Mouse (Mus musculus): ENCODE data around the gene Kcnj5. TPM values are rescaled to one million over a fixed set of nuclear protein-coding genes. Genes with fewer than 3 reads are reported as not detected.

The Kcnj5 gene
- polyA plus RNA-seq, 1 experiment from 2014 or later: 21.1 TPM

DNA sequence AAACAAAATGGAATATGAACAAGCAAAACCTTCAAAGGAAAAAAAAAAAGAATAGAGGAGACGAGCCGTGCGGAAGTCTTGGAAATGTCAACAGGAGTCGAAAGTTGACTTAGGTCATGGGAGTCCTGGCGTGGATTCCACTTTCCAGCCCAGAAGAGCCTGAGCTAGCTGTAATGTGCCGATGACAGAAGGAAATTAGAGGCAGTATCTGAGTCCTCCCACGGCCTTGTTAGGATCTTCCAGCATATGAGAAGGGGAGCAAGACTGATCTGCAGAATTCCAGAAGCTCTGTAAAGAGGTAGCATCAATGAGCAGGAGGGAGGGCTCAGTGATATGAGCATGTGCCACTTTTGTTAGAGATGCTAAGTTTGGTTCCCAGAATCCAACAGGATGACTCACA lies 31.9 kb upstream of the Kcnj5 start:
- WGBS: 53% methylated on average over 7 of the region's 7 CpGs
- no peak for ATAC-seq (ENCODE audit: insufficient number of reproducible peaks, insufficient read depth, low FRiP score, low read depth)
- Histone ChIP-seq H3K27ac (replicated peaks in 1 of 2; ENCODE audit: control insufficient read depth in 1 of 2, insufficient read depth in 1 of 2, low read depth in 2 of 2, low read length in 2 of 2) (no peak overlapping the region; a peak in 1 of 4 replicates), H3K4me1 (ENCODE audit: control insufficient read depth in 2 of 2, insufficient read depth in 2 of 2, low read length in 2 of 2) (peaks cover 2% of the 10 kb centered on the region in 2 experiments; a peak in 1 of 4 replicates), H3K9me3 (ENCODE audit: control insufficient read depth, low read length) (no peaks in the 10 kb centered on the region), H3K27me3 (ENCODE audit: control insufficient read depth, insufficient read depth, low read length) (no peaks in the 10 kb centered on the region), H3K36me3 (ENCODE audit: control insufficient read depth, insufficient read depth, low read length) (no peaks in the 10 kb centered on the region), H3K4me2 (ENCODE audit: low read length) (no peak overlapping the region), H3K4me3 (ENCODE audit: control insufficient read depth in 1 of 2, insufficient read depth in 1 of 2, low read depth in 1 of 2, low read length in 2 of 2) (no peak overlapping the region), H3K9ac (ENCODE audit: low read length) (no peak overlapping the region)

DNA sequence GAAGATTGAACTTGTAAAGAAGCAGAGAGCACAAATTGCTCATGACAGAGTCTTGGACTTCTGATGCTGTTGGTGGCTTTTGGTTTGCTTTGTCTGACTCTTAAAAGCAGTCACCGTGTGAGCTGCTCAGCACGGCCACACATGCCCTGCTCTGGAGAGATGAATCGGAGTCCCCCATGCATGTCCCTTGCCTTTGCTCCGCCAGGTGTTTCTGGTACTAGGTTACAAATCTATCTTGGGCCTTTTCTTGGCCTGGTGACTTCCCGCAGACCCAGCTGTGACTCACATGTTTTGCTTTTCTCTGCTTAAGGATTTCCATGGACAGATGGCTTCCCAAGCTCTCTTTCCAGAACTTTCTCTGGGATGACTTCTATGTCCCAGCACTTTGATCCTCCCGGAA lies 29.5 kb upstream of the Kcnj5 start:
- 90% methylated on average over 6 of the region's 6 CpGs for WGBS
- Histone ChIP-seq H3K4me3 (ENCODE audit: control insufficient read depth in 1 of 2, insufficient read depth in 1 of 2, low read depth in 1 of 2, low read length in 2 of 2) (no peak overlapping the region), H3K27me3 (ENCODE audit: control insufficient read depth, insufficient read depth, low read length) (no peaks in the 10 kb centered on the region; the same call in 1 of the 2 replicates), H3K4me1 (ENCODE audit: control insufficient read depth in 2 of 2, insufficient read depth in 2 of 2, low read length in 2 of 2) (peaks cover 2% of the 10 kb centered on the region in 2 experiments; a peak in 1 of 4 replicates), H3K36me3 (ENCODE audit: control insufficient read depth, insufficient read depth, low read length) (no peaks in the 10 kb centered on the region), H3K9ac (ENCODE audit: low read length) (no peak overlapping the region), H3K4me2 (ENCODE audit: low read length) (no peak overlapping the region), H3K27ac (replicated peaks in 1 of 2; ENCODE audit: control insufficient read depth in 1 of 2, insufficient read depth in 1 of 2, low read depth in 2 of 2, low read length in 2 of 2) (no peak overlapping the region), H3K9me3 (ENCODE audit: control insufficient read depth, low read length) (no peaks in the 10 kb centered on the region)
- no peak for ATAC-seq (ENCODE audit: insufficient number of reproducible peaks, insufficient read depth, low FRiP score, low read depth)

DNA sequence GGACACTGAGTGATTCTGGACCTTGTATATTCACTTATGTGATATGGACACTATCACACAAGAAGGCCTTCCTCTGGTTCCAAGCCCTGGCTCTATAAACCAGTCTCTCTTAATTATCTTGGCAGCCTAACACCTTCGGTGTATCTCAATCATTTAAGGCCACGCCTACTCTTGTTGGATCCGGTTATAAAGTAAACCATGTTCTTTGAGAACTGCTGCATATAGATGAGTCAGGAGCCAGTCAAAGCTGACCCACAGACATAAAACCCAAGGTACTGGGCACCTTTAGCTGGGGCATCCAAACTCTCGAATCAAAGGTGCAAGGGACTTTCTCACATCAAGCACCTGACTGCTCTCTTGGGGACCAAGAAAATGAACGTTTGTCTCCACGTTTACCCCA lies 28.1 kb upstream of the Kcnj5 start, which contains the start of gene Kcnj1:
Gene Kcnj1, plus strand, starts transcription at position 292 of the 400 bp plus-strand sequence.
- Histone ChIP-seq H3K27me3 (ENCODE audit: control insufficient read depth, insufficient read depth, low read length) (no peaks in the 10 kb centered on the region; the same call in 1 of the 2 replicates), H3K4me3 (ENCODE audit: control insufficient read depth in 1 of 2, insufficient read depth in 1 of 2, low read depth in 1 of 2, low read length in 2 of 2) (no peak within 1 kb of the TSS), H3K9me3 (ENCODE audit: control insufficient read depth, low read length) (no peaks in the 10 kb centered on the region), H3K9ac (ENCODE audit: low read length) (no peak within 1 kb of the TSS), H3K27ac (replicated peaks in 1 of 2; ENCODE audit: control insufficient read depth in 1 of 2, insufficient read depth in 1 of 2, low read depth in 2 of 2, low read length in 2 of 2) (no peak within 1 kb of the TSS), H3K36me3 (ENCODE audit: control insufficient read depth, insufficient read depth, low read length) (no peaks in the 10 kb centered on the region), H3K4me1 (ENCODE audit: control insufficient read depth in 2 of 2, insufficient read depth in 2 of 2, low read length in 2 of 2) (peaks cover 2% of the 10 kb centered on the region in 2 experiments; a peak in 1 of 4 replicates), H3K4me2 (ENCODE audit: low read length) (no peak within 1 kb of the TSS)
- ATAC-seq (ENCODE audit: insufficient number of reproducible peaks, insufficient read depth, low FRiP score, low read depth): no peak
- 79% methylated on average over 6 of the region's 6 CpGs for WGBS

DNA sequence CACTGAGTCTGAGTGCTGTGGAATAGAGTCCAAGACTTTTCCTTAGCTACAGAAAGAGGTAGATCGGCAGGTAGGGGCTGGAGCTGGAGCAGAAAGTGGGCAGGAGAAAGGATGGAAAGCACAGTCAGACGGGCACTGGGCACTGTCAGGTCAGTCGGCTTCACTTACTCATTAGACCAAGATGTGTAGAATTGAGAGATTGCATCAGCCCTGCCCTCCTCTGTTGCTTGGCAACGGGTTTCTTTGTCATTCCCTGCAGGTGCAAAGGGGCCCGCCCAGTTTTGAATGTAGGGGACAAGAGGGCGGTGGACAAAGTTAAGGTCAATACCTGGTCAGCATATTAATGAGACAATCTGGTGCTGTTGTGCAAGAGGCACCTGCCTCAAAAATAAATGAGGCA lies 25.2 kb upstream of the Kcnj5 start:
- H3K36me3 ChIP-seq (ENCODE audit: control insufficient read depth, insufficient read depth, low read length): no peaks in the 10 kb centered on the region
- no peak overlapping the region for H3K4me3 ChIP-seq (ENCODE audit: control insufficient read depth in 1 of 2, insufficient read depth in 1 of 2, low read depth in 1 of 2, low read length in 2 of 2)
- H3K27ac ChIP-seq (replicated peaks in 1 of 2; ENCODE audit: control insufficient read depth in 1 of 2, insufficient read depth in 1 of 2, low read depth in 2 of 2, low read length in 2 of 2): no peak overlapping the region
- H3K27me3 ChIP-seq (ENCODE audit: control insufficient read depth, insufficient read depth, low read length): no peaks in the 10 kb centered on the region; the same call in 1 of the 2 replicates
- 65% methylated on average over 6 of the region's 6 CpGs for WGBS
- no peaks in the 10 kb centered on the region for H3K9me3 ChIP-seq (ENCODE audit: control insufficient read depth, low read length)
- ATAC-seq (ENCODE audit: insufficient number of reproducible peaks, insufficient read depth, low FRiP score, low read depth): no peak
- H3K4me1 ChIP-seq (ENCODE audit: control insufficient read depth in 2 of 2, insufficient read depth in 2 of 2, low read length in 2 of 2): no peaks in the 10 kb centered on the region
- H3K9ac ChIP-seq (ENCODE audit: low read length): no peak overlapping the region
- no peak overlapping the region for H3K4me2 ChIP-seq (ENCODE audit: low read length)

DNA sequence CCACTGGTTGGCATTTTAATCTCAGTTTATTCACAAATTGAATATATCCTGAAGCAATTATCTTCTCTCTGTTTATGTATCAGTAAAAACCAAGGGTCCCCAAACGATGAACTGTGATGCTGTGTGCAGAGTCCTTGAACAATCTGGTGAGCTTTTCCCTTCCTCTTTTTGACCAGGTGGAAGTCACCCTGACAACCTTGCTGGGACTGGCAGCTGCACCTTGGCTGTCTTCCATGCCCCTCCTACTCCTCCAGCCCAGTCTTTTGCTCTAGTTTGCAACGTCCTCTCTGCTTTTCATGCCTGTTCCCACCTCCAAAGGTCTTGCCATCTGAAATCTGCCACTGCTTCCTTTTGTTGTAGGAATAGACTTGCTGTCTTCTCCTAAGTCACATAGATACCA lies 24.7 kb upstream of the Kcnj5 start:
- Histone ChIP-seq H3K27me3 (ENCODE audit: control insufficient read depth, insufficient read depth, low read length) (no peaks in the 10 kb centered on the region; the same call in 1 of the 2 replicates), H3K4me2 (ENCODE audit: low read length) (no peak overlapping the region), H3K27ac (replicated peaks in 1 of 2; ENCODE audit: control insufficient read depth in 1 of 2, insufficient read depth in 1 of 2, low read depth in 2 of 2, low read length in 2 of 2) (no peak overlapping the region), H3K4me3 (ENCODE audit: control insufficient read depth in 1 of 2, insufficient read depth in 1 of 2, low read depth in 1 of 2, low read length in 2 of 2) (no peak overlapping the region), H3K36me3 (ENCODE audit: control insufficient read depth, insufficient read depth, low read length) (no peaks in the 10 kb centered on the region), H3K9ac (ENCODE audit: low read length) (no peak overlapping the region), H3K4me1 (ENCODE audit: control insufficient read depth in 2 of 2, insufficient read depth in 2 of 2, low read length in 2 of 2) (no peaks in the 10 kb centered on the region), H3K9me3 (ENCODE audit: control insufficient read depth, low read length) (no peaks in the 10 kb centered on the region)
- no peak for ATAC-seq (ENCODE audit: insufficient number of reproducible peaks, insufficient read depth, low FRiP score, low read depth)
- 29% methylated on average over 2 of the region's 2 CpGs for WGBS

DNA sequence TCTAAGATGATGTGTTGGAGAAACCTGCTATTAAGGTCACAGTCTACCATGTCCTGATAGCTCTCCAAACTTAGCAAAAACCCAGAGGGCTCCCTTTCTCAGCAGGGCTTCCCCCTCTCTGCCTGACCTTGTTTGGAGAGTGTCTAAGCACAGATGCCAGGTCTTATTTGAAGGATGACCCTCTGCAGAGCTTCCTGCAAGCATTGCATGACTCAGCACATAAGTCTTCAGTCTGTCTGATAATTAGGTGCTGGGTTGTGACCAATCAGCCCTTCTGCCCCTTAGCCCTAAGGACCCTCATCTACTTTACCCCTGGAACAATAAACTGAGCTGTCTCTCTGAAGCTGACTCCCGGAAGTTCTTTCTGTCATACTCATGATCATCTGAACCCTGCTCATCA lies 16.6 kb upstream of the Kcnj5 start:
- no peak for ATAC-seq (ENCODE audit: insufficient number of reproducible peaks, insufficient read depth, low FRiP score, low read depth)
- Histone ChIP-seq H3K36me3 (ENCODE audit: control insufficient read depth, insufficient read depth, low read length) (no peaks in the 10 kb centered on the region), H3K9me3 (ENCODE audit: control insufficient read depth, low read length) (no peaks in the 10 kb centered on the region), H3K4me3 (ENCODE audit: control insufficient read depth in 1 of 2, insufficient read depth in 1 of 2, low read depth in 1 of 2, low read length in 2 of 2) (no peak overlapping the region), H3K27ac (replicated peaks in 1 of 2; ENCODE audit: control insufficient read depth in 1 of 2, insufficient read depth in 1 of 2, low read depth in 2 of 2, low read length in 2 of 2) (no peak overlapping the region), H3K9ac (ENCODE audit: low read length) (no peak overlapping the region), H3K4me2 (ENCODE audit: low read length) (no peak overlapping the region), H3K27me3 (ENCODE audit: control insufficient read depth, insufficient read depth, low read length) (no peaks in the 10 kb centered on the region), H3K4me1 (ENCODE audit: control insufficient read depth in 2 of 2, insufficient read depth in 2 of 2, low read length in 2 of 2) (no peaks in the 10 kb centered on the region)
- WGBS: 96% methylated on average over 1 of the region's 1 CpGs

DNA sequence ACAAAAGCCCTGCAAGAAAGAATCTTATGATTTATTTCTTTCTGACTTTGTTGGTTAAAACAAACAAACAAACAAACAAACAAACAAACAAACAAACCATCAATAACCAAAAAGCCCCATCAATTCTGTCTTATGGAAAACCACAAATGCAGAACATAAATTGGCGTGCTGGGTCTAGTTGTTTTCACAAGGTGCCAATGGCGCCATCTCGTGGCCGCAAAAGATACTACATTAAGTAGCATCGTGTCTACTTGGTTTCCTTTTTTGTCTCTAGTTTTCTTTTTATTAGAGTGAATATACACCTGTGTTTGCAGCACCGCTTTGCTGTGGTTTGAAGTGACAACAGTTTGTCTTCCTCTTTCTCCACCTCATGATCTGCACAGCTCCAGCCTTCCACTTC lies 6.2 kb upstream of the Kcnj5 start:
- Histone ChIP-seq H3K36me3 (ENCODE audit: control insufficient read depth, insufficient read depth, low read length) (no peaks in the 10 kb centered on the region), H3K4me1 (ENCODE audit: control insufficient read depth in 2 of 2, insufficient read depth in 2 of 2, low read length in 2 of 2) (peaks cover 0 to 2% of the 10 kb centered on the region in 2 experiments; a peak in 1 of 4 replicates), H3K4me2 (ENCODE audit: low read length) (no peak overlapping the region), H3K4me3 (ENCODE audit: control insufficient read depth in 1 of 2, insufficient read depth in 1 of 2, low read depth in 1 of 2, low read length in 2 of 2) (no peak overlapping the region), H3K27me3 (ENCODE audit: control insufficient read depth, insufficient read depth, low read length) (no peaks in the 10 kb centered on the region), H3K9me3 (ENCODE audit: control insufficient read depth, low read length) (no peaks in the 10 kb centered on the region), H3K9ac (ENCODE audit: low read length) (no peak overlapping the region), H3K27ac (replicated peaks in 1 of 2; ENCODE audit: control insufficient read depth in 1 of 2, insufficient read depth in 1 of 2, low read depth in 2 of 2, low read length in 2 of 2) (no peak overlapping the region)
- 3% methylated on average over 6 of the region's 6 CpGs for WGBS
- no peak for ATAC-seq (ENCODE audit: insufficient number of reproducible peaks, insufficient read depth, low FRiP score, low read depth)

DNA sequence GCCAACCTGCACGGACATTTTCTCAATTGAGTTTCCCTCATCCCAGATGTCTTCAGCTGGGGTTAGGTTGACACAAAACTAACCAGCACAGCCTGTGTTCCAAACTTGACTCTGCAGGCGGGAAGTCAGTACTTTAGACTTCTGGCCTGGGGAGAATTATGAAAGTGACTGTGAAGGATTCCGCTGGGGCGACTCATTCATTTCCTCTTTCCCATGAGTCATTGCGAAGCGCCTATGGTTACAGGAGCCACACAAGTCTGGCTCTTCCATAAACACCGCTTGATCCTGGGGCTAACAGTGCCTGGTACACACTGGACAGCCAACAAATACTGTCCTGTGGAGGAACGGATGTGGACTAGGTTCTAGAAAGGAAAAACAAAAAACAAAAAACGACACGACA lies 5.2 kb upstream of the Kcnj5 start:
- ATAC-seq (ENCODE audit: insufficient number of reproducible peaks, insufficient read depth, low FRiP score, low read depth): no peak
- Histone ChIP-seq H3K4me3 (ENCODE audit: control insufficient read depth in 1 of 2, insufficient read depth in 1 of 2, low read depth in 1 of 2, low read length in 2 of 2) (no peak overlapping the region), H3K9me3 (ENCODE audit: control insufficient read depth, low read length) (no peaks in the 10 kb centered on the region), H3K27ac (replicated peaks in 1 of 2; ENCODE audit: control insufficient read depth in 1 of 2, insufficient read depth in 1 of 2, low read depth in 2 of 2, low read length in 2 of 2) (no peak overlapping the region), H3K4me2 (ENCODE audit: low read length) (no peak overlapping the region), H3K9ac (ENCODE audit: low read length) (no peak overlapping the region), H3K36me3 (ENCODE audit: control insufficient read depth, insufficient read depth, low read length) (no peaks in the 10 kb centered on the region), H3K27me3 (ENCODE audit: control insufficient read depth, insufficient read depth, low read length) (no peaks in the 10 kb centered on the region), H3K4me1 (ENCODE audit: control insufficient read depth in 2 of 2, insufficient read depth in 2 of 2, low read length in 2 of 2) (peaks cover 0 to 5% of the 10 kb centered on the region in 2 experiments; a peak in 1 of 4 replicates)
- 78% methylated on average over 10 of the region's 10 CpGs for WGBS
